Mouse (Mus musculus) CD4-positive helper T cell, adult 2 months (primary cell): ENCODE results near the gene Cntnap4.
"Not testable (repeated sequence)": the region's sequence is repeated elsewhere in the genome, so short reads cannot be mapped to it uniquely, and the experiment has no call there.

Experiments
- DNase-seq: peaks from one replicate; pipeline ENCODE4 v3.0.0-alpha.2; 2012; ENCODE audit warnings: low read depth, missing footprints, low spot score

The Cntnap4 gene

GRCm38 (mm10) chr8:112730583-112731432, 161.0 kb downstream of the Cntnap4 start:
- no peak for DNase-seq

DNA sequence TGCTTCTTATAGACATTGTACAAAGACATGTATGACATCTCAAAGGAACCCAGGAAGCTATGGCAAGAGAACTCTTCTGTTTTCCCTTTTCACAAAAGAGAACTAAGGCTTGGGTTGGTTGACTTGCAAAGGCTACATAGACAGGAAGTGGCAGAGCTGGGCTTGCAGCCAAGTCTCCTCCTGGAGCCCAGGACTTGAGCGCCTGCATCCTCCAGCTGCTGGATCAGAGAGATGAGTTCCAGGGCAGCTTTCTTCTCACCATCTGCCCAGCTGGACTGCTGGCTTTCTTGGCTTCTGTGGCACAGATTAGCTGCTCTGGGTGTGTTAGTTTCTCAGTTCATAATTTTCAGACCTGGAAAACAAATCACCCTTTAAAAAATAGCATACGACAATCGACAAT, 165.7 kb downstream of the Cntnap4 start:
- no peak for DNase-seq

DNA sequence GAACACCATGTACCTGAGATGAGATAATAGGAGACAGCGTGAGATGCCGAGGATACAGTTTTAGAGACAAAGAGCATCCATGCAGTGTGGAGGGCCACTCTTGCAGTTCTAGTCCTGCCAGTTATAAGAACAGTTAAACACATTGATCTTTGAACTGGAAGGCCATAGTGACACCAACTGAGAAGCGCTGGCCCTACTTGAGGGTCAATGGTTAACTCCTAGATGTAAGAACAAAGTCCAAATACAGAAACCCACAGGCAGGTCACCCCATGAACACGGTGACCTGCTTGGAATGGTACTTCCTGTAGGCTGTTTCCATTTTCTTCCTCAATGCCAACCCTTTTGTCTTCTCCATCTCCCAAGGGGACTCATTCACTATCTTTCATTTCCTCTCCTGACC, 173.5 kb downstream of the Cntnap4 start:
- no peak for DNase-seq

DNA sequence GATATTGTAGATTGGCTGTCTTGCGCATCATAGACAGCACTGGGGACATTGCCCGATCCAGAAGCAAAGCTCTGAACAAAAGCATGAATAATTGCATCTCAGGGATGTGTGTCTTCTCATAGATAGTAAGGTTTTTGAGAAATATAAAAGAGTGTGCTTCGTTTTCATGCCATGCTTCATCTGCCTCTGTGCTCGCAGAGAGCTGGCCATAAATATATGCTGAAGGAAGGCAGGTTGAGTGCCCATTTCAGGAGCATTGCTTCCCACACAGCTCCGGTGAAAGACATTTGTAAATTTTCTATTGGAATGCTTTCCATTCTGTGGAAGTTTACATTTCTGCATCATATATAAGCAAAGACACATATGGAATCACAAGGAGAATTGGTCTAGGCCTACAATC, 177.5 kb downstream of the Cntnap4 start:
- DNase-seq, result no peak

DNA sequence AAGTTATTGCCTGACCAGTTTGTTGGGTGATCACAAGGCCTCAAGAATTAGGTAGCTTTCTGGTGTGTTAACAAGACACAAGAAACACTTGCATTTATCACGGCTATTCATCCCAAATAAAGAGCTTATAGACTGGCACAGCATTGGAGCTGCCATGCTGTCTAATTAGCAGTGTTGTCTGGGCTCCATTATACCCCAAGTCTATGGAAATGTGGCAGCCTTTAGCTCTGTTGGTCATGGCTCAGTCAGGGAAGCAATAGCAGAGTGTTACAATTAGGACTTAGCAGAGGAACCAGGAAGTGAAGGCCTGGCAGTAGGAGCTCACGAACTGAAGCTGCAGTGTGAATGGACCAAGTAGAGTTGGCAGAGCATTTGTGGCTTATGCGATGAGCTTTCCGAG, 185.3 kb downstream of the Cntnap4 start:
- no peak for DNase-seq

GRCm38 (mm10) chr8:112803058-112803457, 233.2 kb downstream of the Cntnap4 start:
- no peak for DNase-seq

GRCm38 (mm10) chr8:112809382-112809781, 239.5 kb downstream of the Cntnap4 start:
- no peak for DNase-seq

GRCm38 (mm10) chr8:112841057-112841456, 271.2 kb downstream of the Cntnap4 start:
- DNase-seq, result no peak

DNA sequence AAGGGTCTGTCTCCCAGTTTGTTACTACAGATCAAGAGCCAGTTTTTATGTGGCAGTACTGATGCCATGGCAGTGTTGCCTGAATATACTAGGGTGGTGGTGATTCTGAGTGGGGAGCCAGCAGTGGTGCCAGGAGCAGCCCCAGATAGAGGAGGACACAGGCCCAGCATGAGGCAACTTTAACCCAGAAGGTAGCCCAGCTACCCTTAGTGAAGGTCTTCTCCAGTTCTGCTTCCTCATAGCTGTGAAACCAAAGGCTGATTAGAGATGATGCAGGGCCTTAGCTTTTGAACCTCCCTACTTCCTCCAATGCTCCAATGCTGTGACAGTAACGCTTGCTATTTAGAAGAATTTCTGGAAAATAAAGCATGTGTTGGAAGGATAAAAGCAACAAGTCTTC, 279.7 kb downstream of the Cntnap4 start:
- DNase-seq, result not testable (repeated sequence)

DNA sequence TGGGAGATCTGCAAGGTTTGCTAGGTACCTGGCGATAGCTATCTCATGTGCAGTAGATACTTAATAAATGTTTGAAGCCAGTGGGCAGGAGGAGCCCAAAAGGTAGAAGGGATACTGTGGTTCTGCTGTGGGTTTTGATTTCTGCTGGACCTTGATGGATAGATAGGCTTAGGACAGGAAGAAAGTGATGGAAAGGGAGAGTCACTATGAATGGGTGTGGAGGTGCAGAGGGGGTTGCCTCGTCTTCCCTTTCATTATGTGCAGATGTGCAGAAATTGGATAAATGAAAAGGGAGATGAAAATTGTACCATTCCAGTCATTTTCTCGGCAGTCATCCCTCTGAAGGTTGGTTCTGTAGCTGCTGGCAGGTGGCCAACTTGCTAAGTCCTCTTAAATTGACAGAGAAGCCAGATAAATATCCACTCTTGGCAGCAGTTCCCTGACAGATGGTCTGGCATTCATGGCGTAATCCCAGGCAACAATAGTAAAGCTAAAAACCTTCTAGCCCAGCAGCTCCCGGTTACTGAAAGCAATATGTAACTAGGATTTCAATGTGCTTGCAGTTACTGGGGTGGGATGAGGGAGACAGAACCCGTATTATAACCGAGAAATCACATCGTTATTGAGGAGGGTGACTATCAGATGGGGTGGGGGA, 336.7 kb downstream of the Cntnap4 start:
- DNase-seq, result no peak

GRCm38 (mm10) chr8:112909527-112909926, 339.7 kb downstream of the Cntnap4 start:
- no peak for DNase-seq

DNA sequence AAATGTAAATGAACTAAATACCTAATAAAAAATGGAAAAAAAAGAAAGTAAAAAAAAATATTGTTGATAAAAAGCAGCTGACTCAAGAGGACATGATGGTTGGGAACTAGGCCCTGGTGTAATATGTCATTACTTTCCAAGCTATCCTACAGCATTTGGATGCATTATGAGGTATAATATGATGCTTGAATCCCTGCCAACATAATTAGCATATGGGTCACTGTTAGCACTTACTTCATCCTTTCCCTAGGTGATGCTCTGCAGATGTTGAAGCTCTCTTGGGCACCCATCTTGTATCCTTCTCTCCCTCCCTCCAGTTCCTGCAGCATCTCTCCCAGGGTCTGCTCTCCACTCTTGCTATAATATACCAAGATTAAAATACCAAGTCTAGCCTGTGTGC, 341.6 kb downstream of the Cntnap4 start:
- DNase-seq, result no peak

DNA sequence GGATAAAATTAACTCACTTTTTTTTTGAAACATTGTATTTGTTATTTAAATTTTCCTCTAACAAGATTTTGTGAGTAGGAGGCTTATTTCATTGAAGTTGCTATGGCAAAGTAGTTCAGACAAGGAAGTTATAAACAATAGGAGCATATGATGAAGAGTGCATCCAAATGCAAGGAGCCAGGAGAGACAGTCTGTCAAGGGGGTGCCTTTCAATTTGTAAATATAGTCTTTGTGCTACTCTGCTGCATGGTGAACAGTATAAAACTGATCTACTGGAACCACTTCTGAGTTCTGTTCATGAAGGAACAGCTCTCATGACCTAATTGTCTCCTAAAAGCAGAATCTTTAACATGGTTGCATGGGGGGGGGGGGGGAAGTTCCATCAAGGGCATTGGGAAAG, 352.3 kb downstream of the Cntnap4 start:
- DNase-seq, result no peak

- no peak for DNase-seq
Measured at GRCm38 (mm10) chr8:112922789-112923188, 352.9 kb downstream of the Cntnap4 start.
